ENCODE assay signal across 20 mouse cellular contexts in genomic region chr4:53862101-53862500, GRCm38 (mm10). TPM values are rescaled to one million over a fixed set of nuclear protein-coding genes. Genes with fewer than 3 reads are reported as not detected.
DNase-seq lines count a peak whose midpoint lies in the region; TF ChIP-seq lines count a peak whose summit lies in the region.
"Had no signal": no experiment of that assay in that cellular context is flagged by ENCODE, and none has a peak within 500 bp of the region (broad histone marks: within the 10 kb centered on the region; RNA-seq: fewer than 3 reads in every experiment).

No protein-coding gene starts in this region.

- DNase-seq in heart, embryonic 10.5 days (ENCODE audit: low spot score): peak; percentile 60
- no peak for DNase-seq in heart, adult 9 months (ENCODE audit: low spot score in 2 of 2)
- no peak for DNase-seq in adrenal gland, postnatal 14 days
- DNase-seq: adrenal gland, adult 2 months; adrenal gland, postnatal 10 days; adrenal gland, postnatal 36 days; cerebellum, adult 11 months; cerebellum, adult 18-20 months; cerebellum, adult 8-10 months; cerebellum, adult 9-11 months; cerebellum, postnatal 14 days; cerebellum, postnatal 36 days; embryo, embryonic 11 days had no signal

- peaks cover 7% of the 10 kb centered on the region; the same call in 1 of the 2 replicates for H3K36me3 ChIP-seq in heart, embryonic 10.5 days
- no peaks in the 10 kb centered on the region for H3K36me3 ChIP-seq in macrophage (ENCODE audit: inconsistent target)
- H3K36me3 ChIP-seq: embryonic facial prominence, embryonic 13.5 days; embryonic facial prominence, embryonic 15.5 days had no signal

- no peaks in the 10 kb centered on the region for H3K79me2 ChIP-seq in macrophage (ENCODE audit: inconsistent target)

- no peaks in the 10 kb centered on the region for H3K4me1 ChIP-seq in heart, embryonic 10.5 days
- H3K4me1 ChIP-seq in bone marrow macrophage, adult 2 months (ENCODE audit: control insufficient read depth, insufficient read depth, low read length): peaks cover 27% of the 10 kb centered on the region
- H3K4me1 ChIP-seq: embryonic facial prominence, embryonic 13.5 days; embryonic facial prominence, embryonic 15.5 days; forebrain, embryonic 10.5 days; forebrain, embryonic 12.5 days had no signal

- no peak overlapping the region for H3K27ac ChIP-seq in heart, embryonic 10.5 days
- peak overlapping the region; percentile 69 for H3K27ac ChIP-seq in bone marrow macrophage, adult 2 months (ENCODE audit: insufficient read depth, low read depth, low read length)
- 0 out of 2 replicates have a peak overlapping the region, but pooled peaks have one; percentile 2 for H3K27ac ChIP-seq in macrophage
- H3K27ac ChIP-seq: embryonic facial prominence, embryonic 13.5 days; embryonic facial prominence, embryonic 15.5 days; forebrain, embryonic 10.5 days; forebrain, embryonic 12.5 days had no signal

- TF ChIP-seq CTCF in bone marrow macrophage, adult 2 months (IDR thresholded peaks at IDR 0.05; ENCODE audit: low read depth, low read length): no peak

- H3K27me3 ChIP-seq in heart, embryonic 10.5 days (ENCODE audit: insufficient read depth, poor library complexity, severe bottlenecking): no peaks in the 10 kb centered on the region
- H3K27me3 ChIP-seq: embryonic facial prominence, embryonic 13.5 days; embryonic facial prominence, embryonic 15.5 days; forebrain, embryonic 12.5 days had no signal

- 61% methylated on average over 6 of the region's 6 CpGs for WGBS in heart, embryonic 10.5 days
- 92% methylated on average over 5 of the region's 6 CpGs for WGBS in macrophage (ENCODE audit: missing documents)

- no peak for TF ChIP-seq POLR2A in bone marrow macrophage, adult 2 months (IDR thresholded peaks at IDR 0.05; ENCODE audit: borderline replicate concordance, low read depth, low read length)

- no peak overlapping the region for H3K4me3 ChIP-seq in heart, embryonic 10.5 days
- no peak overlapping the region for H3K4me3 ChIP-seq in bone marrow macrophage, adult 2 months (ENCODE audit: insufficient read depth, low read length)
- H3K4me3 ChIP-seq in macrophage (ENCODE audit: inconsistent target): no peak overlapping the region
- H3K4me3 ChIP-seq: embryonic facial prominence, embryonic 13.5 days; embryonic facial prominence, embryonic 15.5 days; erythroblast, embryonic 14.5 days; forebrain, embryonic 10.5 days; forebrain, embryonic 12.5 days had no signal

- H3K9me3 ChIP-seq in heart, embryonic 10.5 days: no peaks in the 10 kb centered on the region
- H3K9me3 ChIP-seq: embryonic facial prominence, embryonic 13.5 days; embryonic facial prominence, embryonic 15.5 days; forebrain, embryonic 10.5 days; forebrain, embryonic 12.5 days had no signal

RNA-seq across cellular contexts. Expression of gene Tmem38b, which starts 36.3 kb away (rescaled TPM):
- polyA plus RNA-seq in heart, embryonic 10.5 days (2016; fragmentation: Nextera tagmentation; extraction: Ambion mirVana): 10.8 and 18.2 TPM in 2 replicates
- 77.8 and 77.9 TPM in 2 replicates for polyA plus RNA-seq in bone marrow macrophage, adult 2 months (2012; ENCODE audit: insufficient read depth, insufficient read length, missing spikeins)
- 100 to 1,000 TPM in 4 of 26 experiments, 10 to 100 TPM in 22; 18.4 to 127 (median 40.2) TPM for total RNA-seq in macrophage (2018; cell fraction: chromatin; rRNA removed)
- total RNA-seq in macrophage (2018; cell fraction: cytosol; rRNA removed): 10 to 100 TPM; 17.6 to 34.3 (median 21.6) TPM
- total RNA-seq in macrophage (2018; cell fraction: nucleus; rRNA removed): 100 to 1,000 TPM in 1 of 26 experiments, 10 to 100 TPM in 25; 30.7 to 102 (median 47.9) TPM
- 14.8 to 24.8 TPM (median 19.4 TPM) in 3 replicates for polyA plus RNA-seq in macrophage (2018)
- total RNA-seq in adrenal gland, postnatal 14 days (2021): 32.6 and 33.9 TPM in 2 replicates
